Mouse (Mus musculus): ENCODE data around the gene Med15. TPM values are rescaled to one million over a fixed set of nuclear protein-coding genes. Genes with fewer than 3 reads are reported as not detected.
A peak's percentile ranks its signal among the peaks of the same experiment; 100 is the strongest.

Med15 gene
- polyA plus RNA-seq, 1 experiment = 86.1 TPM

- no peaks in the 10 kb centered on the region for H3K36me3 ChIP-seq (ENCODE audit: control insufficient read depth, insufficient read depth, low read length)
- no peak for TF ChIP-seq CTCF (IDR thresholded peaks at IDR 0.05; ENCODE audit: control insufficient read depth, insufficient read depth, insufficient replicate concordance, low read depth, low read length)
- no peak for TF ChIP-seq POLR2A (IDR thresholded peaks at IDR 0.05; ENCODE audit: control insufficient read depth, low read depth, low read length)
- peak overlapping the region; percentile 4 for H3K4me3 ChIP-seq (ENCODE audit: control insufficient read depth, low read depth, low read length)
- H3K27me3 ChIP-seq (ENCODE audit: control insufficient read depth, insufficient read depth, low read length) = no peaks in the 10 kb centered on the region
- H3K4me1 ChIP-seq (ENCODE audit: control insufficient read depth, insufficient read depth, low read length) = peaks cover 3% of the 10 kb centered on the region
- no peak overlapping the region for H3K27ac ChIP-seq (ENCODE audit: control insufficient read depth, insufficient read depth, low read depth, low read length)
Observed at GRCm38 (mm10) chr16:17733646-17734045, 955 bp upstream of the Med15 start.

GRCm38 (mm10) chr16:17732431-17732830 lies 260 bp downstream of the Med15 start:
- Histone ChIP-seq H3K27ac (ENCODE audit: control insufficient read depth, insufficient read depth, low read depth, low read length) (no peak overlapping the region), H3K36me3 (ENCODE audit: control insufficient read depth, insufficient read depth, low read length) (no peaks in the 10 kb centered on the region), H3K27me3 (ENCODE audit: control insufficient read depth, insufficient read depth, low read length) (no peaks in the 10 kb centered on the region), H3K4me1 (ENCODE audit: control insufficient read depth, insufficient read depth, low read length) (peaks cover 3% of the 10 kb centered on the region), H3K4me3 (ENCODE audit: control insufficient read depth, low read depth, low read length) (no peak overlapping the region)
- no peak for TF ChIP-seq CTCF (IDR thresholded peaks at IDR 0.05; ENCODE audit: control insufficient read depth, insufficient read depth, insufficient replicate concordance, low read depth, low read length)
- no peak for TF ChIP-seq POLR2A (IDR thresholded peaks at IDR 0.05; ENCODE audit: control insufficient read depth, low read depth, low read length)

- H3K4me3 ChIP-seq (ENCODE audit: control insufficient read depth, low read depth, low read length) = no peak overlapping the region
- TF ChIP-seq CTCF (IDR thresholded peaks at IDR 0.05; ENCODE audit: control insufficient read depth, insufficient read depth, insufficient replicate concordance, low read depth, low read length) = no peak
- no peak for TF ChIP-seq POLR2A (IDR thresholded peaks at IDR 0.05; ENCODE audit: control insufficient read depth, low read depth, low read length)
Observed at GRCm38 (mm10) chr16:17732021-17732420, 670 bp downstream of the Med15 start.

GRCm38 (mm10) chr16:17729974-17730373 lies 2.7 kb downstream of the Med15 start:
- H3K27me3 ChIP-seq (ENCODE audit: control insufficient read depth, insufficient read depth, low read length) = no peaks in the 10 kb centered on the region
- H3K4me3 ChIP-seq (ENCODE audit: control insufficient read depth, low read depth, low read length) = no peak overlapping the region
- no peak overlapping the region for H3K27ac ChIP-seq (ENCODE audit: control insufficient read depth, insufficient read depth, low read depth, low read length)
- TF ChIP-seq POLR2A (IDR thresholded peaks at IDR 0.05; ENCODE audit: control insufficient read depth, low read depth, low read length) = no peak
- no peak for TF ChIP-seq CTCF (IDR thresholded peaks at IDR 0.05; ENCODE audit: control insufficient read depth, insufficient read depth, insufficient replicate concordance, low read depth, low read length)
- H3K4me1 ChIP-seq (ENCODE audit: control insufficient read depth, insufficient read depth, low read length) = peaks cover 3% of the 10 kb centered on the region
- H3K36me3 ChIP-seq (ENCODE audit: control insufficient read depth, insufficient read depth, low read length) = no peaks in the 10 kb centered on the region

More at GRCm38 (mm10) chr16:17732021-17732420, 670 bp downstream of the Med15 start:
- Histone ChIP-seq H3K27me3 (ENCODE audit: control insufficient read depth, insufficient read depth, low read length) (no peaks in the 10 kb centered on the region), H3K36me3 (ENCODE audit: control insufficient read depth, insufficient read depth, low read length) (no peaks in the 10 kb centered on the region), H3K4me1 (ENCODE audit: control insufficient read depth, insufficient read depth, low read length) (peaks cover 3% of the 10 kb centered on the region), H3K27ac (ENCODE audit: control insufficient read depth, insufficient read depth, low read depth, low read length) (no peak overlapping the region)

- TF ChIP-seq CTCF (IDR thresholded peaks at IDR 0.05; ENCODE audit: control insufficient read depth, insufficient read depth, insufficient replicate concordance, low read depth, low read length) (no peak), POLR2A (IDR thresholded peaks at IDR 0.05; ENCODE audit: control insufficient read depth, low read depth, low read length) (no peak)
- no peak overlapping the region for H3K27ac ChIP-seq (ENCODE audit: control insufficient read depth, insufficient read depth, low read depth, low read length)
Observed at GRCm38 (mm10) chr16:17727179-17727861, 5.4 kb downstream of the Med15 start.

GRCm38 (mm10) chr16:17724448-17724847 lies 8.2 kb downstream of the Med15 start:
- no peaks in the 10 kb centered on the region for H3K27me3 ChIP-seq (ENCODE audit: control insufficient read depth, insufficient read depth, low read length)
- no peak overlapping the region for H3K4me3 ChIP-seq (ENCODE audit: control insufficient read depth, low read depth, low read length)
- H3K36me3 ChIP-seq (ENCODE audit: control insufficient read depth, insufficient read depth, low read length) = no peaks in the 10 kb centered on the region
- peaks cover 8% of the 10 kb centered on the region for H3K4me1 ChIP-seq (ENCODE audit: control insufficient read depth, insufficient read depth, low read length)
- no peak overlapping the region for H3K27ac ChIP-seq (ENCODE audit: control insufficient read depth, insufficient read depth, low read depth, low read length)
- TF ChIP-seq CTCF (IDR thresholded peaks at IDR 0.05; ENCODE audit: control insufficient read depth, insufficient read depth, insufficient replicate concordance, low read depth, low read length) (peak; percentile 21; the same call in 1 of the 2 replicates), POLR2A (IDR thresholded peaks at IDR 0.05; ENCODE audit: control insufficient read depth, low read depth, low read length) (no peak)

More at GRCm38 (mm10) chr16:17727179-17727861, 5.4 kb downstream of the Med15 start:
- H3K4me3 ChIP-seq (ENCODE audit: control insufficient read depth, low read depth, low read length) = no peak overlapping the region
- H3K36me3 ChIP-seq (ENCODE audit: control insufficient read depth, insufficient read depth, low read length) = no peaks in the 10 kb centered on the region
- no peaks in the 10 kb centered on the region for H3K27me3 ChIP-seq (ENCODE audit: control insufficient read depth, insufficient read depth, low read length)
- H3K4me1 ChIP-seq (ENCODE audit: control insufficient read depth, insufficient read depth, low read length) = no peaks in the 10 kb centered on the region

- Histone ChIP-seq H3K4me1 (ENCODE audit: control insufficient read depth, insufficient read depth, low read length) (peaks cover 8% of the 10 kb centered on the region), H3K27me3 (ENCODE audit: control insufficient read depth, insufficient read depth, low read length) (no peaks in the 10 kb centered on the region), H3K4me3 (ENCODE audit: control insufficient read depth, low read depth, low read length) (no peak overlapping the region), H3K27ac (ENCODE audit: control insufficient read depth, insufficient read depth, low read depth, low read length) (no peak overlapping the region), H3K36me3 (ENCODE audit: control insufficient read depth, insufficient read depth, low read length) (no peaks in the 10 kb centered on the region)
- no peak for TF ChIP-seq CTCF (IDR thresholded peaks at IDR 0.05; ENCODE audit: control insufficient read depth, insufficient read depth, insufficient replicate concordance, low read depth, low read length)
- no peak for TF ChIP-seq POLR2A (IDR thresholded peaks at IDR 0.05; ENCODE audit: control insufficient read depth, low read depth, low read length)
Observed at GRCm38 (mm10) chr16:17723325-17723626, 9.4 kb downstream of the Med15 start.

All from testis, adult 2 months (tissue).